Comparison of ENCODE assay signal across 31 mouse cellular contexts in genomic region chr2:174747182-174747581, GRCm38 (mm10). TPM values are rescaled to one million over a fixed set of nuclear protein-coding genes. Genes with fewer than 3 reads are reported as not detected.
DNase-seq lines count a peak whose midpoint lies in the region; ATAC-seq and TF ChIP-seq lines count a peak whose summit lies in the region.
"Had no signal": no experiment of that assay in that cellular context is flagged by ENCODE, and none has a peak within 500 bp of the region (broad histone marks: within the 10 kb centered on the region; RNA-seq: fewer than 3 reads in every experiment).

No protein-coding gene starts in this region.

- no peak overlapping the region for H3K27ac ChIP-seq in limb, embryonic 13.5 days
- no peak overlapping the region for H3K27ac ChIP-seq in limb, embryonic 10.5 days
- no peak overlapping the region for H3K27ac ChIP-seq in intestine, embryonic 15.5 days
- peak overlapping the region; percentile 66; the same call in 1 of the 2 replicates for H3K27ac ChIP-seq in lung, postnatal 0 days (ENCODE audit: low read length)
- H3K27ac ChIP-seq in stomach, embryonic 15.5 days = no peak overlapping the region
- H3K27ac ChIP-seq: embryonic facial prominence, embryonic 10.5 days; embryonic facial prominence, embryonic 15.5 days; forebrain, embryonic 12.5 days; hindbrain, postnatal 0 days; kidney, embryonic 15.5 days; liver, embryonic 12.5 days; midbrain, embryonic 13.5 days had no signal

- no peaks in the 10 kb centered on the region for H3K36me3 ChIP-seq in limb, embryonic 13.5 days
- no peaks in the 10 kb centered on the region for H3K36me3 ChIP-seq in limb, embryonic 10.5 days
- no peaks in the 10 kb centered on the region for H3K36me3 ChIP-seq in intestine, embryonic 15.5 days
- no peaks in the 10 kb centered on the region for H3K36me3 ChIP-seq in lung, postnatal 0 days (ENCODE audit: insufficient read depth, low read length)
- H3K36me3 ChIP-seq in stomach, embryonic 15.5 days = no peaks in the 10 kb centered on the region
- H3K36me3 ChIP-seq: embryonic facial prominence, embryonic 10.5 days; embryonic facial prominence, embryonic 15.5 days; forebrain, embryonic 12.5 days; kidney, embryonic 15.5 days; liver, embryonic 12.5 days; midbrain, embryonic 13.5 days had no signal

- 0 out of 2 replicates have a peak, but pooled peaks cover 3% of the 10 kb centered on the region for H3K4me1 ChIP-seq in limb, embryonic 13.5 days
- peaks cover 10% of the 10 kb centered on the region for H3K4me1 ChIP-seq in limb, embryonic 10.5 days
- H3K4me1 ChIP-seq in intestine, embryonic 15.5 days (replicated peaks) = peaks cover 13% of the 10 kb centered on the region; the same call in 1 of the 2 replicates
- H3K4me1 ChIP-seq in lung, postnatal 0 days (ENCODE audit: insufficient read depth, low read depth, low read length) = no peaks in the 10 kb centered on the region; the same call in 1 of the 2 replicates
- no peaks in the 10 kb centered on the region for H3K4me1 ChIP-seq in stomach, embryonic 15.5 days
- H3K4me1 ChIP-seq: embryonic facial prominence, embryonic 10.5 days; forebrain, embryonic 12.5 days; kidney, embryonic 15.5 days; liver, embryonic 12.5 days; midbrain, embryonic 13.5 days had no signal

- intact Hi-C loops in heart, postnatal 25 days (cut with DNase I) = no loop called here

- TF ChIP-seq CTCF in lung, postnatal 0 days (IDR thresholded peaks at IDR 0.05) = no peak

- 0 out of 2 replicates have a peak, but pooled peaks have one; percentile 36 for ATAC-seq in limb, embryonic 13.5 days (ENCODE audit: low FRiP score, low read depth)
- ATAC-seq in intestine, embryonic 15.5 days = peak; percentile 85
- ATAC-seq in lung, postnatal 0 days = peak; percentile 95
- peak; percentile 72 for ATAC-seq in stomach, embryonic 15.5 days (ENCODE audit: insufficient read depth, low FRiP score, low read depth)
- no peak for ATAC-seq in cerebellum, adult (ENCODE audit: insufficient number of reproducible peaks, low FRiP score, low TSS enrichment)
- ATAC-seq: activated CD4-positive, CD25-positive, alpha-beta regulatory T cell, adult 4 months; forebrain, postnatal 0 days; hindbrain, postnatal 0 days; liver, embryonic 12.5 days; liver, postnatal 0 days; midbrain, embryonic 13.5 days had no signal

- no peak overlapping the region for H3K4me2 ChIP-seq in limb, embryonic 13.5 days (replicated peaks)
- no peak overlapping the region for H3K4me2 ChIP-seq in intestine, embryonic 15.5 days (replicated peaks)
- H3K4me2 ChIP-seq in lung, postnatal 0 days (replicated peaks; ENCODE audit: low read depth, low read length) = no peak overlapping the region
- H3K4me2 ChIP-seq in stomach, embryonic 15.5 days = no peak overlapping the region
- H3K4me2 ChIP-seq: embryonic facial prominence, embryonic 15.5 days; forebrain, embryonic 12.5 days; kidney, embryonic 15.5 days; liver, embryonic 12.5 days; midbrain, embryonic 13.5 days had no signal

- H3K27me3 ChIP-seq in limb, embryonic 13.5 days = no peaks in the 10 kb centered on the region
- H3K27me3 ChIP-seq in limb, embryonic 10.5 days (ENCODE audit: low read depth, poor library complexity, severe bottlenecking) = no peaks in the 10 kb centered on the region
- no peaks in the 10 kb centered on the region for H3K27me3 ChIP-seq in intestine, embryonic 15.5 days (replicated peaks)
- H3K27me3 ChIP-seq in lung, postnatal 0 days (replicated peaks; ENCODE audit: insufficient read depth, low read length) = no peaks in the 10 kb centered on the region
- H3K27me3 ChIP-seq in stomach, embryonic 15.5 days (replicated peaks) = no peaks in the 10 kb centered on the region
- H3K27me3 ChIP-seq: CH12.LX; embryonic facial prominence, embryonic 15.5 days; forebrain, embryonic 12.5 days; kidney, embryonic 15.5 days; liver, embryonic 12.5 days; midbrain, embryonic 13.5 days had no signal

- H3K9me3 ChIP-seq in limb, embryonic 13.5 days = no peaks in the 10 kb centered on the region
- H3K9me3 ChIP-seq in limb, embryonic 10.5 days (replicated peaks) = no peaks in the 10 kb centered on the region
- H3K9me3 ChIP-seq in intestine, embryonic 15.5 days = no peaks in the 10 kb centered on the region
- no peaks in the 10 kb centered on the region for H3K9me3 ChIP-seq in lung, postnatal 0 days (ENCODE audit: low read length)
- no peaks in the 10 kb centered on the region for H3K9me3 ChIP-seq in stomach, embryonic 15.5 days
- H3K9me3 ChIP-seq: embryonic facial prominence, embryonic 10.5 days; embryonic facial prominence, embryonic 15.5 days; forebrain, embryonic 12.5 days; kidney, embryonic 15.5 days; liver, embryonic 12.5 days; midbrain, embryonic 13.5 days had no signal

- no peak overlapping the region for H3K4me3 ChIP-seq in limb, embryonic 13.5 days
- no peak overlapping the region for H3K4me3 ChIP-seq in limb, embryonic 10.5 days
- no peak overlapping the region for H3K4me3 ChIP-seq in intestine, embryonic 15.5 days (replicated peaks)
- H3K4me3 ChIP-seq in lung, postnatal 0 days (ENCODE audit: low read depth, low read length) = no peak overlapping the region
- no peak overlapping the region for H3K4me3 ChIP-seq in stomach, embryonic 15.5 days (replicated peaks)
- H3K4me3 ChIP-seq: embryonic facial prominence, embryonic 10.5 days; embryonic facial prominence, embryonic 15.5 days; forebrain, embryonic 12.5 days; kidney, embryonic 15.5 days; liver, embryonic 12.5 days; megakaryocyte, embryonic 14.5 days; midbrain, embryonic 13.5 days had no signal

- H3K9ac ChIP-seq in limb, embryonic 13.5 days = no peak overlapping the region
- H3K9ac ChIP-seq in intestine, embryonic 15.5 days = no peak overlapping the region
- H3K9ac ChIP-seq in lung, postnatal 0 days (replicated peaks; ENCODE audit: low read depth) = no peak overlapping the region
- no peak overlapping the region for H3K9ac ChIP-seq in stomach, embryonic 15.5 days
- H3K9ac ChIP-seq: embryonic facial prominence, embryonic 15.5 days; forebrain, embryonic 12.5 days; forebrain, postnatal 0 days; kidney, embryonic 15.5 days; liver, embryonic 12.5 days; liver, postnatal 0 days; midbrain, embryonic 13.5 days had no signal

- WGBS in limb, embryonic 13.5 days = 76% methylated on average over 1 of the region's 1 CpGs
- WGBS in limb, embryonic 10.5 days = 86% methylated on average over 1 of the region's 1 CpGs
- 63% methylated on average over 1 of the region's 1 CpGs for WGBS in intestine, embryonic 15.5 days
- WGBS in lung, postnatal 0 days = 52% methylated on average over 1 of the region's 1 CpGs
- WGBS in stomach, embryonic 15.5 days = 67% methylated on average over 1 of the region's 1 CpGs

- no peak for DNase-seq in limb, embryonic 10.5 days (ENCODE audit: low spot score)
- DNase-seq in lung, postnatal 0 days (ENCODE audit: low spot score) = peak; percentile 88
- no peak for DNase-seq in kidney, postnatal 10 days
- DNase-seq in heart, postnatal 25 days (ENCODE audit: low spot score) = no peak
- DNase-seq: adrenal gland, adult 2 months; adrenal gland, postnatal 36 days; cerebellum, adult 2 months; cerebellum, postnatal 25 days; forebrain, postnatal 0 days; gastrocnemius, postnatal 10 days; heart, postnatal 14 days; kidney, adult 18-20 months; kidney, postnatal 36 days; liver, postnatal 0 days; thymus, adult 18-20 months; thymus, postnatal 4 days had no signal

- peak; percentile 97 for TF ChIP-seq EP300 in lung, postnatal 0 days (IDR thresholded peaks at IDR 0.05)

RNA-seq across cellular contexts. Expression of gene Edn3, which starts 13.2 kb away (rescaled TPM):
- polyA plus RNA-seq in limb, embryonic 13.5 days (2015; fragmentation: Nextera tagmentation; extraction: Ambion mirVana) = 28.7 and 29.0 TPM in 2 replicates
- polyA plus RNA-seq in limb, embryonic 10.5 days (2016; fragmentation: Nextera tagmentation; extraction: Ambion mirVana) = 8.4 and 19.2 TPM in 2 replicates
- polyA plus RNA-seq in intestine, embryonic 15.5 days (2015; fragmentation: Nextera tagmentation; extraction: Ambion mirVana) = 14.7 and 15.3 TPM in 2 replicates
- polyA plus RNA-seq in lung, postnatal 0 days (2015; fragmentation: Nextera tagmentation; extraction: Ambion mirVana) = 24.6 and 26.5 TPM in 2 replicates
- polyA plus RNA-seq in stomach, embryonic 15.5 days (2015; fragmentation: Nextera tagmentation; extraction: Ambion mirVana) = 16.0 and 17.1 TPM in 2 replicates
- total RNA-seq in heart, postnatal 25 days (2021) = under 1 TPM; 0.36 to 0.62 TPM
- total RNA-seq: CH12.LX had no signal
- polyA plus RNA-seq: activated CD4-positive, CD25-positive, alpha-beta regulatory T cell, adult 4 months; C2C12 had no signal
